Mouse (Mus musculus) spleen, adult 2 months (tissue): ENCODE data around the gene Adamtsl2. TPM values are rescaled to one million over a fixed set of nuclear protein-coding genes. Genes with fewer than 3 reads are reported as not detected.

Source experiments
- DNase-seq, 2 experiments: peaks; one replicate each; pipeline versions ENCODE4 v3.0.0 to v3.0.0-alpha.2; 2012 to 2021; ENCODE audit warnings: low spot score in 2 of 2, low read depth in 1 of 2
- H3K27ac ChIP-seq: fragments of 200-500 bp; 2 replicates; pipeline ENCODE4 v1.5.1; 2012; ENCODE audit warnings: low read length, inconsistent platforms; ENCODE audit not compliant: insufficient read depth
- H3K27me3 ChIP-seq: fragments of 200-500 bp; 2 replicates; pipeline ENCODE4 v1.6.1; 2012; ENCODE audit warnings: mild to moderate bottlenecking, moderate library complexity, low read length, inconsistent platforms; ENCODE audit not compliant: control insufficient read depth, insufficient read depth
- H3K36me3 ChIP-seq: fragments of 200-500 bp; 2 replicates; pipeline ENCODE4 v1.6.1; 2012; ENCODE audit warnings: mild to moderate bottlenecking, low read length, inconsistent platforms; ENCODE audit not compliant: control insufficient read depth, insufficient read depth
- H3K4me1 ChIP-seq: fragments of 200-500 bp; 2 replicates; pipeline ENCODE4 v1.6.1; 2011; ENCODE audit warnings: inconsistent platforms; ENCODE audit not compliant: control insufficient read depth, insufficient read depth, insufficient read length
- H3K4me3 ChIP-seq: fragments of 200-500 bp; 2 replicates; pipeline ENCODE4 v1.5.1; 2011; ENCODE audit warnings: mild to moderate bottlenecking, inconsistent platforms; ENCODE audit not compliant: insufficient read depth, insufficient read length; ENCODE audit errors: extremely low read depth
- CTCF ChIP-seq: fragments of 200-500 bp; IDR thresholded peaks from 2 replicates; pipeline ENCODE4 v1.5.1; 2011; ENCODE audit warnings: mild to moderate bottlenecking, inconsistent platforms; ENCODE audit not compliant: insufficient read depth, insufficient read length, insufficient replicate concordance; ENCODE audit errors: extremely low read depth
- POLR2A ChIP-seq: fragments of 200-500 bp; IDR thresholded peaks from 2 replicates; pipeline ENCODE4 v1.6.1; 2011; ENCODE audit warnings: low read depth, low read length, inconsistent platforms
- WGBS: fragments of 180-500 bp; shearing (Covaris S2); methylation state at CpG from one replicate; pipeline ENCODE4 v1.1.7; 2018; 5-methylcytosine and 5-hydroxymethylcytosine counted together
- polyA plus RNA-seq: library from polyadenylated mRNA; depleted of rRNA; stranded (reverse); fragments of >200 nt; gene quantifications from 2 replicates; pipeline ENCODE4 v1.2.3, GENCODE M21; 2012; rRNA removed

Adamtsl2 gene
- 33.6 and 45.1 TPM in 2 replicates for polyA plus RNA-seq

GRCm38 (mm10) chr2:27079152-27079584 is at the start of gene Adamtsl2:
TSS of gene Adamtsl2 (plus strand) at chr2:27079379.
- H3K36me3 ChIP-seq, result no peaks in the 10 kb centered on the region
- TF ChIP-seq POLR2A (no peak), CTCF (no peak)
- peak within 1 kb of the TSS; percentile 26; the same call in 1 of the 2 replicates for H3K27ac ChIP-seq
- WGBS, result under 1% methylated on average over 10 of the region's 10 CpGs
- DNase-seq, result peak in 1 of 2 experiments; percentile 30
- peaks cover 14% of the 10 kb centered on the region; the same call in 1 of the 2 replicates for H3K4me1 ChIP-seq
- no peaks in the 10 kb centered on the region for H3K27me3 ChIP-seq
- no peak within 1 kb of the TSS; the same call in 1 of the 2 replicates for H3K4me3 ChIP-seq

GRCm38 (mm10) chr2:27032361-27032760 is 46.8 kb upstream of the Adamtsl2 start:
- Histone ChIP-seq H3K27me3 (no peaks in the 10 kb centered on the region), H3K36me3 (no peaks in the 10 kb centered on the region), H3K4me1 (peaks cover 3% of the 10 kb centered on the region; the same call in 1 of the 2 replicates), H3K4me3 (no peak overlapping the region), H3K27ac (no peak overlapping the region)
- 77% methylated on average over 2 of the region's 2 CpGs for WGBS
- DNase-seq, result no peak
- TF ChIP-seq POLR2A, result no peak
- no peak for TF ChIP-seq CTCF

GRCm38 (mm10) chr2:27036003-27036402 is 43.2 kb upstream of the Adamtsl2 start:
- no peaks in the 10 kb centered on the region for H3K4me1 ChIP-seq
- H3K36me3 ChIP-seq, result no peaks in the 10 kb centered on the region
- no peak overlapping the region for H3K27ac ChIP-seq
- DNase-seq, result no peak
- no peak overlapping the region for H3K4me3 ChIP-seq
- no peaks in the 10 kb centered on the region for H3K27me3 ChIP-seq
- 22% methylated on average over 3 of the region's 3 CpGs for WGBS
- no peak for TF ChIP-seq POLR2A
- no peak for TF ChIP-seq CTCF

- Histone ChIP-seq H3K27me3 (no peaks in the 10 kb centered on the region), H3K36me3 (no peaks in the 10 kb centered on the region), H3K27ac (no peak overlapping the region), H3K4me1 (no peaks in the 10 kb centered on the region), H3K4me3 (no peak overlapping the region)
- WGBS, result 79% methylated on average over 4 of the region's 4 CpGs
- no peak for DNase-seq
- TF ChIP-seq POLR2A, result no peak
- no peak for TF ChIP-seq CTCF
Measured at GRCm38 (mm10) chr2:27037008-27037407, 42.2 kb upstream of the Adamtsl2 start.

- TF ChIP-seq POLR2A (no peak), CTCF (peak; percentile 82; the same call in 1 of the 2 replicates)
- Histone ChIP-seq H3K27me3 (no peaks in the 10 kb centered on the region), H3K4me3 (no peak overlapping the region), H3K36me3 (no peaks in the 10 kb centered on the region), H3K4me1 (no peaks in the 10 kb centered on the region), H3K27ac (no peak overlapping the region)
- 0% methylated on average over 3 of the region's 3 CpGs for whole genome bisulfite sequencing
- DNase-seq, result peak; percentile 25 to 66
Measured at GRCm38 (mm10) chr2:27038596-27038995, 40.6 kb upstream of the Adamtsl2 start.

- H3K27ac ChIP-seq, result no peak overlapping the region
- 0% methylated on average over 1 of the region's 1 CpGs for WGBS
- no peaks in the 10 kb centered on the region for H3K4me1 ChIP-seq
- TF ChIP-seq POLR2A (no peak), CTCF (no peak)
- no peaks in the 10 kb centered on the region for H3K36me3 ChIP-seq
- no peaks in the 10 kb centered on the region for H3K27me3 ChIP-seq
- no peak for DNase-seq
- no peak overlapping the region for H3K4me3 ChIP-seq
Measured at GRCm38 (mm10) chr2:27039286-27039685, 39.9 kb upstream of the Adamtsl2 start.

GRCm38 (mm10) chr2:27042131-27042844 is 36.9 kb upstream of the Adamtsl2 start:
- no peak for DNase-seq
- WGBS, result 63% methylated on average over 8 of the region's 8 CpGs
- Histone ChIP-seq H3K4me3 (no peak overlapping the region), H3K36me3 (no peaks in the 10 kb centered on the region), H3K27me3 (no peaks in the 10 kb centered on the region), H3K4me1 (no peaks in the 10 kb centered on the region), H3K27ac (no peak overlapping the region)
- TF ChIP-seq CTCF, result no peak
- no peak for TF ChIP-seq POLR2A
